Mouse (Mus musculus) urinary bladder, adult 18-20 months (tissue): ENCODE measurements around the gene Cggbp1.
"Not testable (repeated sequence)": the region's sequence is repeated elsewhere in the genome, so short reads cannot be mapped to it uniquely, and the experiment has no call there.

Experiments
- DNase-seq, 2 experiments: peaks; one replicate each; pipeline ENCODE4 v3.0.0; 2022; ENCODE audit warnings: low spot score in 2 of 2, mixed read lengths in 2 of 2

Cggbp1 gene

GRCm38 (mm10) chr16:64851563-64852362 is at the start of gene Cggbp1, which contains the start of gene Zfp654:
Gene Cggbp1 (plus strand): TSS chr16:64851996.
Gene Zfp654 (minus strand): TSS chr16:64851652.
- peak; percentile 98 to 100 for DNase-seq

- no peak for DNase-seq
These were observed 48.8 kb upstream of the Cggbp1 start for GRCm38 (mm10) chr16:64803041-64803440.

- no peak for DNase-seq
These were observed 34.6 kb upstream of the Cggbp1 start for GRCm38 (mm10) chr16:64817094-64817765.

GRCm38 (mm10) chr16:64823890-64824289 is 27.9 kb upstream of the Cggbp1 start:
- DNase-seq = no peak

GRCm38 (mm10) chr16:64824474-64824873 is 27.3 kb upstream of the Cggbp1 start:
- DNase-seq = no peak

- no peak for DNase-seq
These were observed 21.5 kb upstream of the Cggbp1 start for GRCm38 (mm10) chr16:64830291-64830690.

GRCm38 (mm10) chr16:64835996-64836545 is 15.7 kb upstream of the Cggbp1 start:
- DNase-seq = no peak

- DNase-seq = no peak
These were observed 15.1 kb upstream of the Cggbp1 start for GRCm38 (mm10) chr16:64836709-64837108.

- no peak for DNase-seq
These were observed 10.1 kb upstream of the Cggbp1 start for GRCm38 (mm10) chr16:64841481-64842373.

GRCm38 (mm10) chr16:64842374-64842729 is 9.4 kb upstream of the Cggbp1 start:
- no peak for DNase-seq

GRCm38 (mm10) chr16:64845947-64846346 is 5.8 kb upstream of the Cggbp1 start:
- DNase-seq = no peak

GRCm38 (mm10) chr16:64850287-64851084 is 1.3 kb upstream of the Cggbp1 start:
- peak; percentile 8 to 30 for DNase-seq

- DNase-seq = no peak
These were observed 672 bp upstream of the Cggbp1 start for GRCm38 (mm10) chr16:64851085-64851562.

- DNase-seq = peak; percentile 23 to 45
These were observed 660 bp downstream of the Cggbp1 start for GRCm38 (mm10) chr16:64852441-64852871.

GRCm38 (mm10) chr16:64852891-64853290 is 1.1 kb downstream of the Cggbp1 start:
- no peak for DNase-seq

GRCm38 (mm10) chr16:64856946-64857345 is 5.2 kb downstream of the Cggbp1 start:
- no peak for DNase-seq

- not testable (repeated sequence) for DNase-seq
These were observed 14.0 kb downstream of the Cggbp1 start for GRCm38 (mm10) chr16:64865841-64866240.

- no peak for DNase-seq
These were observed 16.8 kb downstream of the Cggbp1 start for GRCm38 (mm10) chr16:64868613-64869012.

GRCm38 (mm10) chr16:64869621-64870020 is 17.8 kb downstream of the Cggbp1 start:
- DNase-seq = no peak

GRCm38 (mm10) chr16:64872296-64872695 is 20.5 kb downstream of the Cggbp1 start:
- no peak for DNase-seq

- no peak for DNase-seq
These were observed 21.0 kb downstream of the Cggbp1 start for GRCm38 (mm10) chr16:64872841-64873240.
